Mouse (Mus musculus) bone marrow macrophage, adult 2 months (primary cell): Measurements from ENCODE around the gene Ctbp2. TPM values are rescaled to one million over a fixed set of nuclear protein-coding genes. Genes with fewer than 3 reads are reported as not detected.

Source experiments
- H3K27ac ChIP-seq: 2 replicates; pipeline ENCODE4 v1.5.1; 2012; ENCODE audit warnings: low read depth, low read length; ENCODE audit not compliant: insufficient read depth
- H3K4me1 ChIP-seq: 2 replicates; pipeline ENCODE4 v1.6.1; 2012; ENCODE audit warnings: low read length; ENCODE audit not compliant: control insufficient read depth, insufficient read depth
- H3K4me3 ChIP-seq: 2 replicates; pipeline ENCODE4 v1.5.1; 2012; ENCODE audit warnings: mild to moderate bottlenecking, low read length, moderate library complexity; ENCODE audit not compliant: insufficient read depth
- CTCF ChIP-seq: IDR thresholded peaks from 2 replicates; pipeline ENCODE4 v1.5.1; 2012; ENCODE audit warnings: low read depth, mild to moderate bottlenecking, low read length, moderate library complexity
- POLR2A ChIP-seq: IDR thresholded peaks from 2 replicates; pipeline ENCODE4 v1.6.1; 2012; ENCODE audit warnings: mild to moderate bottlenecking, low read depth, low read length, borderline replicate concordance
- polyA plus RNA-seq: library from polyadenylated mRNA; stranded (reverse); fragments of >200 nt; gene quantifications from 2 replicates; pipeline ENCODE4 v1.2.4, GENCODE M21; 2012; ENCODE audit not compliant: missing spikeins, insufficient read depth, insufficient read length

Gene Ctbp2
- polyA plus RNA-seq, 1 experiment = 42.7 TPM

DNA sequence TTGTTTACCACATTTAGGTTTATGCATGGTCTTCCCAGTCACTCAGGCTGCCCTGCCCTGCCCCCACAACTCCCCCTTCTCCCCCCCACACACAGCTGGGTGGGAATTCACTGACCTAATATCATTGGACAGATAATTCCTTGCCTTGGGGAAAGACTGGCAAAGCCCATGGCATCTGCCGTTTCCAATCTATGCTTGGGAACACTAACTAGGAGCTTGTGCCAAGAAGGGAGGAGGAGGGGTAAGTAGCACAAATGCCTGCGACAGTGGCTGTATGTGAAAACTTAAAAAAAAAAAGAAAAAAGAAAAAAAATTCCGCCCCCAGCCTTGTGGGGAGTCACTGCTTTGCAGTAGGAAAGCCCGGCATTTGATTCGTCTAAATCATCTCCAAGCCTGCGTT, 57.4 kb downstream of the Ctbp2 start:
- TF ChIP-seq CTCF = no peak
- TF ChIP-seq POLR2A = no peak
- no peak overlapping the region for H3K27ac ChIP-seq
- H3K4me1 ChIP-seq = peaks cover 20% of the 10 kb centered on the region
- H3K4me3 ChIP-seq = no peak overlapping the region

GRCm38 (mm10) chr7:133062055-133062454, 62.1 kb downstream of the Ctbp2 start:
- Histone ChIP-seq H3K4me3 (no peak overlapping the region), H3K27ac (no peak overlapping the region), H3K4me1 (peaks cover 17% of the 10 kb centered on the region)
- TF ChIP-seq CTCF (no peak), POLR2A (no peak)

GRCm38 (mm10) chr7:133060170-133060569, 64.0 kb downstream of the Ctbp2 start:
- H3K27ac ChIP-seq = no peak overlapping the region
- H3K4me3 ChIP-seq = no peak overlapping the region
- TF ChIP-seq POLR2A = no peak
- TF ChIP-seq CTCF = no peak
- peaks cover 26% of the 10 kb centered on the region for H3K4me1 ChIP-seq

- TF ChIP-seq CTCF = no peak
- no peak for TF ChIP-seq POLR2A
- H3K4me3 ChIP-seq = no peak overlapping the region
- H3K27ac ChIP-seq = no peak overlapping the region
- H3K4me1 ChIP-seq = peaks cover 26% of the 10 kb centered on the region
Measured at GRCm38 (mm10) chr7:133059517-133060104, 64.5 kb downstream of the Ctbp2 start.

DNA sequence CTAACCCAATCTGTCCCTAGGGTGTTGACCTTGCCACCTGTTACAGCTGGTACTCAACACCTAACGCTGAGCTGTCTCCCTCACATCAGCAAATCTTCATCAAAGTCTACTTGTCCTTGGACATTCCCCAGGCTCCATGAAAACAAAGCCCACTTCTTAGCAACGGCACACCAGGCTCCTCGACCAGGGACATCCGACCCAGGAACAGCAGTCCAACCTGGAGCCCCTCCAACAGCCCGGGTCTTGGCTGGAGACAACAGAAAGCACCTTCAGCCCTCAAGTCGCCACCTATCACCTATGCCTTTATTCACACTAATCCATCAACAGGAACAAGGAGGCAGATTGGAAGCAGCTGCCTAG, 65.0 kb downstream of the Ctbp2 start:
- no peak overlapping the region for H3K4me3 ChIP-seq
- TF ChIP-seq POLR2A (no peak), CTCF (no peak)
- no peak overlapping the region for H3K27ac ChIP-seq
- peaks cover 26% of the 10 kb centered on the region for H3K4me1 ChIP-seq

- TF ChIP-seq POLR2A (no peak), CTCF (no peak)
- no peak overlapping the region for H3K27ac ChIP-seq
- H3K4me1 ChIP-seq = peaks cover 31% of the 10 kb centered on the region
- H3K4me3 ChIP-seq = no peak overlapping the region
Measured at GRCm38 (mm10) chr7:133058496-133059149, 65.5 kb downstream of the Ctbp2 start.

DNA sequence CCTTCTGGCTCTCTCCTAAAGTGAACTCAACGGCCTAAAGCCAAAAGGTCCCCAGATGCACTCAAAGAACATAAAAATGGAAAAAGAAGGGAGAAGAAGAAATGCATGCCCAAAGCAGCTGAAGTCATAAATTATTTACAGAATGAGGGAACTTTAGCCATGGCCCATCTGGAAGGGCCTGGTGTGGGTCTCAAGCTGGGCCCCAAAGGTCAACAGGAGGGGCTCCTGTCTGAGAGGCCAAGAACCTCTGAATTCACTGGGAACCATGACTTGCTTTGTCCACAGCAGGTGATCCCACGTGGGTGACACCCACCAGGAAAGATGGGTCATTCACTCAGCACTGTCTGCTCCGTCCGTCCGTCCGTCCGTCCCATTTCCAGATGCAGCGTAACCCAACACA, 67.2 kb downstream of the Ctbp2 start:
- no peak for TF ChIP-seq CTCF
- TF ChIP-seq POLR2A = no peak
- peaks cover 42% of the 10 kb centered on the region for H3K4me1 ChIP-seq
- H3K27ac ChIP-seq = no peak overlapping the region
- no peak overlapping the region for H3K4me3 ChIP-seq

DNA sequence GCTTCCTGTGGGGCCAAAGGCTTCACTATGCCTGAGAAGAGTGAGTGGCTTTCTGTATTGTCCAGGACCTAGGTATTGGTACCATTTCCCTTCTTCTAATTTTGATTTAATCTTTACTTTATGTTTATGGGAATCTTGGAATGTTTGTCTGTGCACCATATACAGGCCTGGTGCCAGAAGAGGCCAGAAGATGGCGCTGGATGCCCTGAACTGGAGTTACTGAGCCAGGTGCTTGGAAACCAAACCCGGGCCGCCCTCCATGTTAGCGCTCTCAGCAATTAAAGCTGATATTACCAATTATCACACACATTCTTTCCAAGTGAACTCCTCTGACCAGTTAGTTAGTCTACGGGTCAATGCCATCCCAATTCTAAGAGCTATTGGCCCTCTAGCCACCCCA, 69.7 kb downstream of the Ctbp2 start:
- TF ChIP-seq CTCF (no peak), POLR2A (no peak)
- Histone ChIP-seq H3K4me3 (no peak overlapping the region), H3K27ac (no peak overlapping the region), H3K4me1 (peaks cover 61% of the 10 kb centered on the region)

GRCm38 (mm10) chr7:133053757-133054156, 70.4 kb downstream of the Ctbp2 start:
- Histone ChIP-seq H3K27ac (peak overlapping the region; percentile 87; the same call in 1 of the 2 replicates), H3K4me3 (no peak overlapping the region), H3K4me1 (peaks cover 61% of the 10 kb centered on the region)
- TF ChIP-seq CTCF (no peak), POLR2A (no peak)

DNA sequence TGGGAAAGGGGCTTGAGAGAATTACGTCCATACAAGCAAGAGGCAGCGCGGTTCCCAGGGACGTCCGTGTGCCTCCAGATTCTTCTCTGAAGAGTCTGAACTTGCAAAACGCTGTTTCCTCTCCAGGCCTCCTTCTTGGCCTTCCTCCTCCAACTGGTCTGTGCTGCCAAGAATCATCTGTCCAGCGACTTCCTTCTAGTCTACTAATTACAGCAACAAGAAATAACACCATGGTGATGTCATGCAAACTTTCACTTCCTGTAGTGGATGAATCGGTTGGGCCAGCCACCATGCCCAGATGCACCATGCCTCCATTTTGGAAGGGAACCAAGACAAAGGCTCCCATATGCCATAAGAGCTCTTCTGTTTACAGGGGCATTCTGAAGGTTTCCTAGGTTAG, 71.3 kb downstream of the Ctbp2 start:
- Histone ChIP-seq H3K4me1 (peaks cover 59% of the 10 kb centered on the region), H3K4me3 (peak overlapping the region; percentile 49), H3K27ac (peak overlapping the region; percentile 96)
- no peak for TF ChIP-seq CTCF
